Mouse (Mus musculus) intestine, embryonic 15.5 days (tissue): ENCODE data around the gene Gm20890. TPM values are rescaled to one million over a fixed set of nuclear protein-coding genes. Genes with fewer than 3 reads are reported as not detected.
"Not testable (repeated sequence)": the region's sequence is repeated elsewhere in the genome, so short reads cannot be mapped to it uniquely, and the experiment has no call there.

Experiments used
- ATAC-seq: fragments of 200-750 bp; cut with Nextera tagmentation; 2 replicates; pipeline ENCODE4 v1.8.0; 2017; ENCODE audit warnings: moderate TSS enrichment, moderate library complexity
- H3K27ac ChIP-seq: fragments of 300-500 bp; sonication (generic); 2 replicates; pipeline ENCODE4 v1.5.1; 2015; ENCODE audit warnings: mild to moderate bottlenecking, inconsistent platforms
- H3K27me3 ChIP-seq: fragments of 300-500 bp; sonication (generic); replicated peaks from 2 replicates; pipeline ENCODE4 v1.6.1; 2015; ENCODE audit warnings: inconsistent platforms
- H3K36me3 ChIP-seq: fragments of 300-500 bp; sonication (generic); 2 replicates; pipeline ENCODE4 v1.6.1; 2015; ENCODE audit warnings: inconsistent platforms
- H3K4me1 ChIP-seq: fragments of 300-500 bp; sonication (generic); replicated peaks from 2 replicates; pipeline ENCODE4 v1.6.1; 2015; ENCODE audit warnings: inconsistent platforms
- H3K4me2 ChIP-seq: fragments of 300-500 bp; sonication (generic); replicated peaks from 2 replicates; pipeline ENCODE4 v1.6.1; 2015; ENCODE audit warnings: mild to moderate bottlenecking, inconsistent platforms
- H3K4me3 ChIP-seq: fragments of 300-500 bp; sonication (generic); replicated peaks from 2 replicates; pipeline ENCODE4 v1.5.1; 2015; ENCODE audit warnings: inconsistent platforms
- H3K9ac ChIP-seq: fragments of 300-500 bp; sonication (generic); 2 replicates; pipeline ENCODE4 v1.6.1; 2015; ENCODE audit warnings: inconsistent platforms
- H3K9me3 ChIP-seq: fragments of 300-500 bp; sonication (generic); 2 replicates; pipeline ENCODE4 v1.6.1; 2016; ENCODE audit warnings: inconsistent platforms
- WGBS: fragments of 180-500 bp; shearing (Covaris S2); methylation state at CpG from one replicate; pipeline ENCODE4 v1.1.7; 2015; 5-methylcytosine and 5-hydroxymethylcytosine counted together
- polyA plus RNA-seq: library from polyadenylated mRNA; unstranded; fragments of >200 nt; fragmentation: Nextera tagmentation; extraction: Ambion mirVana; gene quantifications from 2 replicates; pipeline ENCODE4 v1.2.1, GENCODE M21; 2015

Gm20890 gene
- not detected in 2 replicates for polyA plus RNA-seq

GRCm38 (mm10) chrY:26776699-26777098 lies at the start of gene Gm20890:
Gene Gm20890 (minus strand): TSS chrY:26776799.
- H3K9ac ChIP-seq, H3K4me2 ChIP-seq, H3K4me3 ChIP-seq, H3K36me3 ChIP-seq, H3K4me1 ChIP-seq, ATAC-seq, H3K27me3 ChIP-seq, H3K9me3 ChIP-seq, H3K27ac ChIP-seq: not testable (repeated sequence)
- no CpG with 5 or more reads among the region's 5 CpGs for WGBS
